Mouse (Mus musculus): ENCODE data around the gene Efnb2.

The Efnb2 gene

DNA sequence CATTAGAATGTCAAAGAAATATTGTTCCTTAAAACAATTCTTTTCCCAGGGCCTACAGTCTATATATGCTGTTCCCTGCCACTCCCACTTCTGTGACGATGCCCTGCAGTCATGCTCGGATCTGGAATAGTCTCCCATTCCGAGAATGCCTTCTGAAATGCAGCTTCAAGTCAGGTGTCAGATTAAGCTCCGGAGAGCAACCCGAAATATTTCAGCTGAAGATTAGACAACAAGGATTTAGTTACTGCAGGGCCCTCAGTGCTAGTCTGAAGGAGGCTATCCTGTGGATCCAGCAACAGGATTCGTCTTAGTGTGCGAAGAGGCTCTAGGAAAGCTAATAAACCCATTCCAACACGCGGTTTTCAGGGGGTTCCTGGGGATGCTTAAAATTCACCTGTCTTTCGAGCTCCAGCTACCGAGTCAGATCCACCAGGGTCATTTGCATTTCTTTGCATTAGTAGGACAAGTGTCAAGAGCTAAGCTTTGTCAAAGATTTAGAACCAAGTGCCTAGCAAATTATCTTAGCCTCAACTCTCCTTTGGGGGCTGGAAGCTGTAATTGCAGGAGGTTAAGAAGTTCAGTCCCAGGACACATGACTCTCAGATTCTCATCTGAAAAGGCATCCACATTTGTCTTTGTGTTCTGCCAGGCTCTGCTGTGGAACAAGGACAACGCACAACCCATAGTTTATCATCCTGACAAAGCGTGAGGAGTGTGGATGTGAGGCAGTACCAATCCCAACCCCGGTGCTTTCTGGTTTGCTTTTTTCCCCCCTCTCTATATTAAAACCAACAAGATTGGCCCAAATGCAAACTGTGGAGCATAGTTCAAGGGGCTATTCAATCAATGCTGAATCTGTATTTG is 4.2 kb downstream of the Efnb2 start:
- in situ Hi-C loops (cut with MboI, MseI): no loop called here

DNA sequence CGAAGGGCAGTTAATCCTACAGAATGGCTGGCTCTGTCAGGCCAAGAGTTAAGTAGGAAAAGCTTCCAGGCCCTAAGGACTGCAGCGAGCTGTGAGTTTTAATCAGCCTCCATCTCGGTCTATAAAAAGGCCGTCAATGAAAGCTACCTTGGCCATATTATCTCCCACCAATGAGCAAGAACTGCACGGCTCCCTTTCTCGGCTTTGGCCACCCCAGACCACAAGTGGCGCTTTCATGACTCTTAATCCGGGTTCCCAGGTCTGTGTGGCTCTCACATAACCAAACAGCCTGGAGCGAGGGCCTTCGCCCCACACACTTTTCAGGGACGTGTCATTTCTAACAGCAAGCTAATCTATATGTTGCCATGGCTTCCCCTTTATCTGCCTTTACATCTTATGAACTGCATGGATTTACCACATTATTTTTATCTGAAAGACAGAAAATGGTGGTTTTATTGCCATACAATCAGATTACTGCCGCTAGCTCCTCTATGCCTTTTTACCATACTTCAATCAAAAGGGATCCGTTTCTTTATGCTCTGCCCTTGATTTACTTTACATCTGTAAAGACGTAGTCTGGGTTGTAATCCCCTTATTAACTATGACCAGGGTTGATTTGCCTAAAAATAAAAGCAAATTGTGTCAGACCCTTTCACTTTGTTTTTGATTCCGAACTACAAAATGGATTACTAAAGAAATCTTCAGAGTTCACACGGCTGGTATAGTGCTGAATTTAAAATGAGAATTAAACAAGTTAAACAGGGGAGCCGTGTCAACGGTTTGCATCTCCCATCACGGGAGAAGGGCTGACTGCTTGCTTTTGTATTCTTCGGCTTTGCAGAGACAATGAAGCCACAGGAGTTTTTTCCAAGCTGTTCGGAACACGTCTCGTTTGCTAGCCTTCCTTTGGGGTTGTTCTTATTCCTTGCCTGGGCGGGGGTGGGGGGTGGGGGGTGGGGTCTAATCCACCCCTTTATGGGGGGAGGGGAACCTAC is 5.4 kb downstream of the Efnb2 start:
- in situ Hi-C loops (cut with MboI, MseI): no loop called here

DNA sequence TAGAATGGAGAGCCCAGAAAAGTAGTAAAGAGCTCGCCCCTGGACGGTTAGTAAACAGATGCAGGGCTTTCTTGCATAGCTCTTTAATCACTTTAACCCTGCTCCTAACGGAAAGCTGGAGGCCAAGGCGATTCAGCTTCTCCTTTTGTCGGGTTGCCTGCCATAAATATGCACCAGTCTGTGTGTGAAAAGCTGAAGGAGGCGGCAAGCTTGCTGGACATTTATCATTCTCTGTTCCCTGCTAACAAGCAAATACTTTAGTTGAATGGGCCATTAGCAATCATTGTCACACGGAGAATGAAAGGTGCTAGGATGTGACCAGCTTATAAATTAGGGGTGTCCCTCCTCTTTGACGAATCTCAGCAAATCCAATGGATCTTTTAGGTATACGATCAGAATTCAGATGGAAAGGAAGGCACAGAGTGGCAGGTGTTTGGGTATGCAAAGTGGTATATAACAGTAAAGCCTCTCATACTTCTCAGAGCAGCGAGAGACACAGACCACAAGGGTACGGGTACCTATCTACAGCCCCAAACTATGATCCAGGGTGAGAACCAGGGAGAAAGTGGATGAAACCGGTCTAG is 7.0 kb downstream of the Efnb2 start:
- in situ Hi-C loops (cut with MboI, MseI): no loop called here

DNA sequence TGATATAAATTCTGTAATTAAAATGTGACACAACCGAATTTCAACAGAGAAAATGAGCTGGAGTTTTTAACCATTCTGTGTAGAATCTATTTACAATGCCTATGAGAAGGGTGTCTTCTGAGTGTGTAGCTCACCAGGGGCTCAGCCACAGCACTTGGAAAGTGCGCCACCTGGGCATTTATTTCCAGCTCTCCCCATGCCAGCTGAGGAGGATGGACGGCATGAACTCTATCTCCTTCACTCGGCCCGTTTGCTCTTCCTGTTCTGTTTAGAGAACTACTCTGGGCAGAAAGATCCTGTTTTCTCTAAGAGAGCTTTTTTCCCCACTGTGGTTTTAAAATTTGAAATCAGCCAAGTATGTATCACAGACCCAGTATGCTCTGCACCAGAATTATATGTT is 7.7 kb downstream of the Efnb2 start:
- in situ Hi-C loops (cut with MboI, MseI): no loop called here

DNA sequence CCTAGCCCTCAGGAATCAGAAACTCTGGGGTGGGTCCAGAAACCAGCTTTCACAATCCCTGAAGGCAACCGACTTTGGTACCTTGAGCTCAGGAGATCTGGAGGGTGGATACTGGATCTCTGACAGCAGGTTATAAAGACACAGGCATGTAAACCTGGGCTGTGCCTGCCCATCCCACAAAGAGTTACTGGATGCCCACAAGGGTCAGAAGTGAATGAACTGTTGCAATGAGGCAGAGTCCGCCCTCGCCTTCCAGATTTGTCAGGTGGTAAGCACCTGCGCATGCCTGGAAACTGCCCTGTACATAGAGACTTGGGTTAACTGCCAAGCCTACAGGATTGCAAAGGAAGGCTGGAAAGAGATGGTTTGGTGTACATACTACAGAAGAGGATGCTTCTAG is 8.7 kb downstream of the Efnb2 start:
- in situ Hi-C loops (cut with MboI, MseI): no loop called here

DNA sequence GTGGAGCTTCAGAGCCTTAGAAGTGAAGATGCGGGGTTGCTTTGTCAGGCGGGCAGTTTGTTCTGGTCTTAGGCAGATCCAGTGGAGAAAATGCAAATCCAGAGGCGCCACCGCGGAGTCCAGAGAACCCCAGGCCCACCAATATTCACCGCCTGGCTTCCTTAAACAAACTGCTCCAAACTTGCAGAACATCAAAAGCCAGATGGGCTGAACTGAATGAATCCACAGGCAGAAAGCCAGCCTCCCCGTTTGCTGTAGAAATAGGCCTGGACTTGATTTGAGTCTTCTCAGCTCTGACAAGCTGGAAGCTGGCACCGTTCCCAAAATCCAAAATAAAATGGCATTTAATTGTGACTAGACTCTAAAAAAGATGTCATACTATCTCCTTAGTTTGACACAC is 11.1 kb downstream of the Efnb2 start:
- in situ Hi-C loops (cut with MboI, MseI): no loop called here

DNA sequence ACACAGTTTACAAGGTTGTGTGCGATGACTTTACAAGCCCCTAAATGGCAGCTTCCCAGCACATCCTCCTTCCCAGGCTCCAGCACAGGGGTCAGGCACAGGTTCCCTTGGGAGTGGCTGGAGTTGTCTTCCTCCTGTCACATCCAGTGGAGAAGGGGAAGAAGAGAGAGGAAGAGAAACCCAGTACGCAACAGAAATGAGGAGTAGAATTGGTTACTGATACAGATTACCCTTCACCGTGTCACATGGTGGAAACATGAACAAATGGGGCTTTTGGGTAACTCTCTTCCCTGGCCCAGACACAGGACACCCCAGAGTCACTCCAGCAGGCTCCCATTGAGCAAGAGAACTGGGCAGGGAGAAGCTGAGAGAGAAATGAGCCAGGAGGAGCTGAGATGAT is 11.5 kb downstream of the Efnb2 start:
- in situ Hi-C loops (cut with MboI, MseI): no loop called here

DNA sequence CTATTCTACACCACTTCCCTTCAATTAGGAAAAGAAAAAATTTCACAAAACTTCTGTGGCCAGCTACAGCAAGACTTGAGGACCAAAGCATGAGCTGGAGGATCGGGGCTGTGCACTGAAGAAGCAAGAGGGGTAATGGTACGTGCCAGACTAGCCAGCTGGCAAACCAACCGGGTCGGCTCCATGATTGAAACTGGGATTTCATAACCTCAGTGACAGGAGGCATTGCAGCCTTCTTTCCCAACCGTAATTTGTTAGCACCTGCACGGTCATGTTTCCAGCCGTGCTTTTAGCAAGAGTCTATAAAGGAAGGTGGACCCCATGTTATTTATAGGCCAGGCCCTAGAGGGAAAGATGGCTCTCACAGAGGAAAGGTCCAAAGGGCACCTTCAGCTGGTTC is 12.4 kb downstream of the Efnb2 start:
- in situ Hi-C loops (cut with MboI, MseI): no loop called here

DNA sequence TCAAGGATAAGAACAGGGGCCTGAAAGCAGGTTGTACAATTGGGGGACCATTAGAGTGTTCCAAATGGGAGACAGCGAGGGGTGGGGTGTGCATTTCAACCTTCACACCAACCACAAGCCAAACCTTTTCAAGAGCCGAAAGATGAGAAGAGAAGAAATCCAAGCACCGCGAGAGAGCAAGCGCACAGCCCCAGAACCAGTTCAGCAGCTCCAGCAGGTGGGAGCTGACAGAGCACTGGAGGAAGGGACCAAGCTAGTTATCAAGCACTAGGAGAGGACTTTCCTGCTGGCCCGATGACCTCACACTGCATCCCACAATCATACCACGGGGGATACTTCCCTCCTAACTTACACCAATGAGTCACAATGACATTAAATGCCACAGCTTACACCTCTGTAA is 13.2 kb downstream of the Efnb2 start:
- in situ Hi-C loops (cut with MboI, MseI): no loop called here

DNA sequence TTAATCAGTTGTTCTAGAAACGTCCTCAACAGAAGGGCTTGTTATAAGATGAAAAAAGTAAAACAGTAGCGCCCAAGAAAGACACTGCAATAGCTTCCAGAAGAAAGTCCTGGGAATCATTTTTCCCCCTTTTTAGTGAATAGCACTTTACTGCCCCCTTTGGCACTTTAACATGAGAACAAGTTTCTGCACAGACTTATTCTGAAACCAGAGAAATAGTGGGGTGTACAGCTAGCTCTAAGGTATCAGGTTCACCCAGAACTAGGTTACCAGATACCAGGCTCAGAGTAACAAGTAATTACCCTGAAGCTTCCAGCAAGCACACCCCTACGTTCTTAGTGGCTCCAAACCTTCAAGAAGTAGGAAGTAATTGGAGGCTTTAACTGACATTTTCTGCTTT is 13.7 kb downstream of the Efnb2 start:
- in situ Hi-C loops (cut with MboI, MseI): no loop called here

DNA sequence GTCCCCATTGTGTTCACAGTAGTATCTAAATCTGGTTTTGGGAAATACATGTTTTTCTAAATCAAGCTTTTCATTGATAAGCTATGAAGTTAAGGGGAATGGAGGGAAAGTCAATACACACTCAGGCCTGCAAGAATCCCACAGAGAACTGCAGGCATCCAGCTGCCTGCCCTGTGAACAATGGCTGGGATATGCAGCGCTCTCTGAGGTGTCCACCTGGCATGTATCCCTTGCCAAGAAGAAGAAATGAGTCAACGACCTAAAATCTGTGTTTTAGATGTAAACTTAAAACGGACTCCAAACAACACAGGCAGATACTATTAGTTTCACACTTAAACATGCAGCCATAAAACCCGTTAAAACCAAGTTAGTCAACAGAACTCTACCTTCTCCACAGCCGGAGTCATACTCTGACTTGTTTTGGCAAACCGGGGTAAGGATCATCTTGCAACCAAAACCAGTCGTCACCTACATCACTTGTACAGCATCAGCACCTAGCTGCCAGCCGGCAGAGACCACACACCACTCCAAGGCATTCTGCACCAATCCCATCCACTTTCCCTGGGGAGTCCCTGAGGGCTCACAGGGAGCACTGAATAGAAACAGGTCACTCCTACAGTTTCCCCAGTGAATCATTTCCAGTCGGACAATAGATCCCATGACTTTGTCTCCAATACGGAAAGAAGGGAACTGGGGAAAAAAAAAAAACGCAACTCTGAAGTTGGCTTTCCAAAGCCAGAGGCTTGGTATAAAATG is 16.7 kb downstream of the Efnb2 start:
- in situ Hi-C loops (cut with MboI, MseI): no loop called here

DNA sequence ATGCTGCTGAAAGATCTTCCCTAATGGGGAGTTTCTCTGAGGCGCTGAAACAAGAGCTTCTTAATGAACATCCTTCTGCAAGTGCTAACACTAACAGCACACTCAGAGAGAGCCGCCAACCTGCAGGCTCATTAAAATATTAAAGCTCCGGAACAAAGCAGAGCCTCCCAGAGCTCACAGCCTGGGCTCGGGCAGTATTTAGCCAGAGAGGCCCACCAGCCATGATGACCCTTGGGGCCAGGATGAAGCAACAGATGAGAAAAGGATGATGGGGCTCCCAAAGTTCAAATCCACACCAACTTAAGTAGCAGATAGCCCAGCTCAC is 20.8 kb downstream of the Efnb2 start:
- in situ Hi-C loops (cut with MboI, MseI): no loop called here

DNA sequence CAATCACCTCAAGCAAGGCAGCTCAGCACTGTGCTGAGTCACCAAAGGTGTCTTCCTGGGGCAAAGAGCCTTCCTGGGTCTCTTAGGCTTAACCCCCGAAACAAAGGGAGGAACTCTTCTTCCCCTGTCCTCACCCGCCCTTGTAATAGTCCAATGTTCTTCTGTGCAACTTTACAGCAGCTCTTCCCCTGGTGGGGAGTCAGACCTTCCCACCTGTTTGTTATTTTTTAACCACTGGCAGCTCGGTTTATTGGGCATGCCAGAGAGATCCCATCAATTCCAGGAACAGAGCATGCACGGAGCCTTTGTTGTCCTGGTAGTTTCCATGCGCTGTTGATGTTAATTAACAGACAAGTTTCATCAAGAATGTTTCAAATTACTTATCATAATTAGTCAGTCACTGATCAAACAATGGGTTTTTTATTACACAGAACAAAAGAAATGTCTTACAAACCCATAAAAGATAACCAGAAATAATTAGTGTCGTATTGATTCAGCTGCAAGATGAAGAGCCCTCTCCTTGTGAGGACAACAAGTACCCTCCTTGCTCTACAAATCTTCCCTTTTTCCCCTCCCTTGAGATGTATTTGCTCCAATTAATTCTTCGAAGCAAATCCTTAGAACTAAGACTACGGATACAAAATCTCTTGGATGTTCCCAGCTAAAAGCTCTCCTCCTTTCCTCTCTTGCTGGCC is 21.3 kb downstream of the Efnb2 start:
- in situ Hi-C loops (cut with MboI, MseI): no loop called here

DNA sequence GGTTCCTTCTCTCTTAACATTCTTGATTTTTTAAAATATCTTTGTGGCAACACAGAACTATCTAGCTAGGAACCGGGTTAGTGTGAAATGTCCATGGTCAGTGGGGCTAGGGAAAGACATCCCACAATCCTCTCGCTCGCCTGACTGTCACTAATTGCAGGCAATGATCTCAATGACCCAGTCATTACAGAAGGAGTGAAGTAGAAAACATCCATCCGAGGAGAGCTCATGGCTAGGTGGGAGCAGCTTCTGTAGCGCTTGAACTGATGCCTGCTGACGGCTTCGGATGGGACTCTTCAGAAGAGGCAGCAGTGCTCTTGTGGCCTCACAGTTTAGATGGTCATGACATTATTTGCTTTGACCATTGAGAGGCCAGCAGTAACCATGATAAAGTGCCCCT is 29.6 kb downstream of the Efnb2 start:
- in situ Hi-C loops (cut with MboI, MseI): no loop called here

DNA sequence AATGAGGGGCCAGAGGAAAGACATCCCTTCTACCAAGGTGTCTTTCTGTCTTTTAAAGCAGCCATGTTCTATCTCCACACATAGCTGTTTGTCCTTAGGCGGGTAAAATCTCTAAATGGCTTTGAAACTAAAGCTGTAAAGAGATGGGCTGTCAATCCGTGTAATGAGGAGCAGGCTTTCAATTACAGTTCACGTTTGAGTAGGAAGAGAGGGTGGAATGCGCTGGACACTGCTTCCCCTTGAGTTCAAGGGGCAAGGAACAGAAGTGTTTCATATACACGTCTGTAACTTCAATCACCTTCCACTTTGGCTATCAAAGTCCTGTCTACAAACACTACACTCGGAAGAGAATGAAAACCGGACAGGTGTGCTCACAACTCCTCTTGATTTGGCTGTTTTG is 37.0 kb downstream of the Efnb2 start:
- in situ Hi-C loops (cut with MboI, MseI): no loop called here

DNA sequence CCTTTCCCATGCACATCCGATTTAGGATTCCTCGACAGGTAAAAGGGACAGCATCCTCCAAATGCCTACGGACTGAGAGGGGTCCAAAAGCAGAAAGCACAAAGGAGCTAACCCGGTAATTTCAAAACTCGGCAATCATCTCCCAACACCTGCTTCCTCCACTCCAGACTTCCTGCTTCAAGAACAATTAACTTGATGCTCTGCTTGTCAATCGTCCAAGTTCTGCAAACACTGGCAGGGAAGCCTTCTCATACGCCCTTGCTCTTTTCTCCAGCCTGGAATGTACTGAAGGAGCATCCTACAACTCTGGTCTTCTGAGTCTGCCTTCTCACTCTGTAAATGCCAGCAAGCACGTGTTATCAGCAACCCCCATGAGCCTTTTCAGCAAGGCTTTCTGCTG is 37.6 kb downstream of the Efnb2 start:
- in situ Hi-C loops (cut with MboI, MseI): no loop called here

DNA sequence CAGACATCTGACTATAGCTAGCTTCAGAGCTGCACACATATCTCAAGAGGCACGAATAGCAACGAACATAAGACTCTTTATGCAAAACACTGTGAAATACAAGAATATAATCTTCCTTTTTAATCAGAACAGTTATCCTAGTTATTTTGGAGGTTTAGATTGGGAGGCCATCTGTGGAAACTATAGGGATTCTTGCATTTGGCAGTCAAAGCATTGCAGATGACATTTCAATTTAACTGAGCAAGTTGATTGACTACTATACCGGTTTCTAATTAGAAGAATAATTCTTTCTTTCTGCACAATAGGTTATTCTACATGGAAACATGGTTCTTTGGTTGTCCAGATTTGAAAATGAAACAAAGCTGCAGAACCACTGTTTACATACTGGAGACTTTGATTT is 38.6 kb downstream of the Efnb2 start:
- in situ Hi-C loops (cut with MboI, MseI): no loop called here

DNA sequence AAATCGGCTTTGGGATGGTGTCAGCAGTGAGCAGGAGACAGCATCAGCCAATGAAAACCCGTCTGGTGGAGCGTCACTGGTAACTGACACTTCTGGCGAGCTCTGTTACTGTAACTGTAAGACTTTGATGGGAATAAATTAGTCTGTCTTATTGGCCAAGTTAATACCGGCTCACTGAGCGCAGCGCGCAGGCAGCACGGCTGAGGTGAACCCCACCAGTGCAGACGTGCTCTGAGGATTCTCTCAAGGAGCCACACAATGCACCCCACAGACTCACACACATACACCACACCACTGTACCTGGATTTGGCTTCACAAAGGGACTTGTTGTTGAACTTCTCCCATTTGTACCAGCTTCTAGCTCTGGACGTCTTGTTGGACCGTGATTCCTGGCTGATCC is 39.0 kb downstream of the Efnb2 start:
- in situ Hi-C loops (cut with MboI, MseI): no loop called here

DNA sequence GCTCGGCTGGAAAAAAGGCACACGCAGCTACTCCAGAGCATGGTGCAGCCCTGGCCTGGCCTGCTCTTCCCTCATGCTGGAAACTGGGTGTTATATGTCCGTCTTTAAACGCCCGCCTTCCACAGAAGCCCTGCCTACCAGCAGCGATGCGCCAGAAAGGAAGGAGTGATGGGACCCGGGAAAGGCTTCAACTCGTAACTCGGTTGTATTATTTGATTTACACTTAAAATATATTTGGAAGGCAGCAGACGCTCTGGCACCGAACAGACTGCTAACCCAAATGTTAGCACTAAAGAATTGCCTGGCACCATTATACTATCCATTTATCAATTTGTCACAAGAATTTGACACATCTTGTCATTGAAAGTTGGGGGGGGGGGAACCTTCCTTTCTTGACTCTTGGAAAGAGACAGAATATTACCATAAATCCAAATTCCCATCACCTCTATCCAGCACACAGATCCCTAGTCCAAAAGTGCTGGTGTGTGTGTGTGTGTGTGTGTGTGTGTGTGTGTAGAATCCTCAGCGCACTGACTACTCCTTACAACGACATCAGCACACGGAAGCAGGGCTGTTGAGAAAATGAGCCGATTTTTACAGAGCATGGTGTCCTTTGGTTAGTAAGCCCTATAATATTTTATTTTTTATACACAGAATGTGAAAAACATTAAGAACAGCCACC is 39.7 kb downstream of the Efnb2 start:
- in situ Hi-C loops (cut with MboI, MseI): no loop called here

DNA sequence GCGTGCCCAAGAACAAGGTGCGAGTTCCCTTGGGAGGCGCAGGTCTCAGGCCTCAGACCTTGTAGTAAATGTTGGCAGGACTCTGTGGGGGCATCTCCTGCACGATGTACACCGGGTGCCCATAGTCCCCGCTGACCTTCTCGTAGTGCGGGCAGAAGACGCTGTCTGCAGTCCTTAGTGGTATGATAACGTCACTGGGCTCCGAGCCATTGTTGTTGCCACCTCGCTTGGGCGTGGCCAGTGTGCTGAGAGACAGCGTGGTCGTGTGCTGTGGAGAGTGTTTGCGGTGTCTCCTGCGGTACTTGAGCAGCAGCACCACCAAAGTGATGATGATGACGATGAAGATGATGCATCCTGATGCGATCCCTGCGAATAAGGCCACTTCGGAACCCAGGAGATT is 40.5 kb downstream of the Efnb2 start:
- in situ Hi-C loops (cut with MboI, MseI): no loop called here
